Mouse (Mus musculus): ENCODE measurements around the gene Pygo2.
A peak's percentile ranks its signal among the peaks of the same experiment; 100 is the strongest.

Gene Pygo2

GRCm38 (mm10) chr3:89458372-89458964 lies 28.5 kb downstream of the Pygo2 start:
- no peak for DNase-seq

- DNase-seq, result peak; percentile 97
These were observed 29.2 kb downstream of the Pygo2 start for GRCm38 (mm10) chr3:89458965-89459807.

- no peak for DNase-seq
These were observed 38.3 kb downstream of the Pygo2 start for GRCm38 (mm10) chr3:89468268-89468667.

- no peak for DNase-seq
These were observed 42.3 kb downstream of the Pygo2 start for GRCm38 (mm10) chr3:89472280-89472679.

- no peak for DNase-seq
These were observed 43.8 kb downstream of the Pygo2 start for GRCm38 (mm10) chr3:89473838-89474237.

- no peak for DNase-seq
These were observed 49.0 kb downstream of the Pygo2 start for GRCm38 (mm10) chr3:89479055-89479454.

GRCm38 (mm10) chr3:89481488-89481887 lies 51.5 kb downstream of the Pygo2 start:
- no peak for DNase-seq

- no peak for DNase-seq
These were observed 52.2 kb downstream of the Pygo2 start for GRCm38 (mm10) chr3:89482249-89482648.

Measured in lung, postnatal 14 days (tissue).